12 mouse cellular contexts compared by ENCODE assay signal in genomic region chr7:144656261-144656967, GRCm38 (mm10).
DNase-seq lines count a peak whose midpoint lies in the region; ATAC-seq lines count a peak whose summit lies in the region.
"Had no signal": no experiment of that assay in that cellular context is flagged by ENCODE, and none has a peak within 500 bp of the region (broad histone marks: within the 10 kb centered on the region; RNA-seq: fewer than 3 reads in every experiment).

No protein-coding gene starts in this region.

- peaks cover 96% of the 10 kb centered on the region for H3K27me3 ChIP-seq in forebrain, embryonic 10.5 days (ENCODE audit: poor library complexity, severe bottlenecking)
- H3K27me3 ChIP-seq in forebrain, embryonic 12.5 days: peaks cover 72% of the 10 kb centered on the region
- no peaks in the 10 kb centered on the region for H3K27me3 ChIP-seq in neural tube, embryonic 13.5 days
- H3K27me3 ChIP-seq in neural tube, embryonic 15.5 days (replicated peaks): no peaks in the 10 kb centered on the region
- H3K27me3 ChIP-seq in stomach, embryonic 15.5 days (replicated peaks): no peaks in the 10 kb centered on the region

- no peak for ATAC-seq in forebrain, embryonic 12.5 days (ENCODE audit: low FRiP score)
- ATAC-seq in neural tube, embryonic 13.5 days (ENCODE audit: low read depth): no peak
- no peak for ATAC-seq in neural tube, embryonic 15.5 days (ENCODE audit: low FRiP score)
- no peak for ATAC-seq in stomach, embryonic 15.5 days (ENCODE audit: insufficient read depth, low FRiP score, low read depth)
- no peak for ATAC-seq in CD4-positive, CD25-positive, alpha-beta regulatory T cell, adult 4 months

- H3K36me3 ChIP-seq in forebrain, embryonic 10.5 days (replicated peaks): peaks cover 59% of the 10 kb centered on the region
- peaks cover 17% of the 10 kb centered on the region for H3K36me3 ChIP-seq in forebrain, embryonic 12.5 days (replicated peaks)
- no peaks in the 10 kb centered on the region for H3K36me3 ChIP-seq in neural tube, embryonic 13.5 days
- no peaks in the 10 kb centered on the region for H3K36me3 ChIP-seq in neural tube, embryonic 15.5 days
- no peaks in the 10 kb centered on the region for H3K36me3 ChIP-seq in stomach, embryonic 15.5 days

- peak overlapping the region; percentile 31; the same call in 1 of the 2 replicates for H3K27ac ChIP-seq in forebrain, embryonic 10.5 days
- H3K27ac ChIP-seq in forebrain, embryonic 12.5 days: no peak overlapping the region
- peak overlapping the region; percentile 91; the same call in 1 of the 2 replicates for H3K27ac ChIP-seq in neural tube, embryonic 13.5 days (replicated peaks)
- no peak overlapping the region; the same call in 1 of the 2 replicates for H3K27ac ChIP-seq in neural tube, embryonic 15.5 days (replicated peaks)
- peak overlapping the region; percentile 0; the same call in 1 of the 2 replicates for H3K27ac ChIP-seq in stomach, embryonic 15.5 days

- H3K9ac ChIP-seq in forebrain, embryonic 12.5 days: no peak overlapping the region
- no peak overlapping the region for H3K9ac ChIP-seq in neural tube, embryonic 13.5 days
- H3K9ac ChIP-seq in neural tube, embryonic 15.5 days (replicated peaks): no peak overlapping the region
- no peak overlapping the region for H3K9ac ChIP-seq in stomach, embryonic 15.5 days

- DNase-seq in forebrain, embryonic 10.5 days (ENCODE audit: extremely low spot score, low spot score): no peak
- DNase-seq in kidney, postnatal 4 days: peak; percentile 58 to 74
- no peak for DNase-seq in kidney, adult 8-10 months
- DNase-seq: cerebellum, adult 2 months; embryo, embryonic 11 days; heart, postnatal 4 days; liver had no signal

- H3K4me3 ChIP-seq in forebrain, embryonic 10.5 days: no peak overlapping the region
- H3K4me3 ChIP-seq in forebrain, embryonic 12.5 days (replicated peaks): no peak overlapping the region
- no peak overlapping the region for H3K4me3 ChIP-seq in neural tube, embryonic 13.5 days
- no peak overlapping the region for H3K4me3 ChIP-seq in neural tube, embryonic 15.5 days (replicated peaks)
- no peak overlapping the region for H3K4me3 ChIP-seq in stomach, embryonic 15.5 days (replicated peaks)

- H3K4me1 ChIP-seq in forebrain, embryonic 10.5 days: peaks cover 40% of the 10 kb centered on the region
- H3K4me1 ChIP-seq in forebrain, embryonic 12.5 days: peaks cover 38% of the 10 kb centered on the region
- H3K4me1 ChIP-seq in neural tube, embryonic 13.5 days (replicated peaks): peaks cover 39% of the 10 kb centered on the region
- peaks cover 32% of the 10 kb centered on the region for H3K4me1 ChIP-seq in neural tube, embryonic 15.5 days
- H3K4me1 ChIP-seq in stomach, embryonic 15.5 days: peaks cover 24% of the 10 kb centered on the region

- 87% methylated on average over 9 of the region's 9 CpGs for WGBS in forebrain, embryonic 10.5 days
- WGBS in forebrain, embryonic 12.5 days: 83% methylated on average over 9 of the region's 9 CpGs
- 81% methylated on average over 9 of the region's 9 CpGs for WGBS in neural tube, embryonic 13.5 days
- 57% methylated on average over 9 of the region's 9 CpGs for WGBS in neural tube, embryonic 15.5 days
- WGBS in stomach, embryonic 15.5 days: 62% methylated on average over 9 of the region's 9 CpGs

- peaks cover 12% of the 10 kb centered on the region; the same call in 1 of the 2 replicates for H3K9me3 ChIP-seq in forebrain, embryonic 10.5 days
- H3K9me3 ChIP-seq in forebrain, embryonic 12.5 days: peaks cover 7% of the 10 kb centered on the region; the same call in 1 of the 2 replicates
- no peaks in the 10 kb centered on the region for H3K9me3 ChIP-seq in neural tube, embryonic 13.5 days
- H3K9me3 ChIP-seq in neural tube, embryonic 15.5 days (replicated peaks): no peaks in the 10 kb centered on the region
- no peaks in the 10 kb centered on the region for H3K9me3 ChIP-seq in stomach, embryonic 15.5 days

- no peak overlapping the region for H3K4me2 ChIP-seq in forebrain, embryonic 12.5 days
- no peak overlapping the region for H3K4me2 ChIP-seq in neural tube, embryonic 13.5 days
- no peak overlapping the region for H3K4me2 ChIP-seq in neural tube, embryonic 15.5 days
- H3K4me2 ChIP-seq in stomach, embryonic 15.5 days: no peak overlapping the region

Comparison
In these comparisons a context has a peak if more than half of its experiments do, and no peak if none do; other contexts are left out.
1. DNase-seq: peak in kidney, postnatal 4 days (2 of 2); none in forebrain, embryonic 10.5 days (single experiment) and kidney, adult 8-10 months (0 of 2).
2. H3K27ac ChIP-seq: peak in forebrain, embryonic 10.5 days (single experiment), neural tube, embryonic 13.5 days (single experiment) and stomach, embryonic 15.5 days (single experiment); none in forebrain, embryonic 12.5 days (single experiment) and neural tube, embryonic 15.5 days (single experiment).